Mouse (Mus musculus) myocyte (in vitro differentiated cells): ENCODE data around the gene Inka1.
"Not testable (repeated sequence)": the region's sequence is repeated elsewhere in the genome, so short reads cannot be mapped to it uniquely, and the experiment has no call there.

Source experiments
- MAX ChIP-seq: IDR thresholded peaks from one replicate; pipeline ENCODE4 v1.6.1; 2011; ENCODE audit warnings: low read depth, mild to moderate bottlenecking, control low read depth
- MYOG ChIP-seq, 3 experiments: IDR thresholded peaks; one replicate each; pipeline ENCODE4 v1.6.1; 2011; ENCODE audit warnings: control low read depth in 2 of 3, low read depth in 2 of 3, mild to moderate bottlenecking in 2 of 3; ENCODE audit not compliant: insufficient read length in 2 of 3, control insufficient read depth in 1 of 3, insufficient read depth in 1 of 3
- POLR2A ChIP-seq: IDR thresholded peaks from one replicate; pipeline ENCODE4 v1.6.1; 2011; ENCODE audit warnings: low read depth, mild to moderate bottlenecking, control low read depth, moderate library complexity; ENCODE audit not compliant: insufficient read length
- USF1 ChIP-seq: IDR thresholded peaks from one replicate; pipeline ENCODE4 v1.6.1; 2011; ENCODE audit warnings: low read depth, mild to moderate bottlenecking, control low read depth, moderate library complexity

DNA sequence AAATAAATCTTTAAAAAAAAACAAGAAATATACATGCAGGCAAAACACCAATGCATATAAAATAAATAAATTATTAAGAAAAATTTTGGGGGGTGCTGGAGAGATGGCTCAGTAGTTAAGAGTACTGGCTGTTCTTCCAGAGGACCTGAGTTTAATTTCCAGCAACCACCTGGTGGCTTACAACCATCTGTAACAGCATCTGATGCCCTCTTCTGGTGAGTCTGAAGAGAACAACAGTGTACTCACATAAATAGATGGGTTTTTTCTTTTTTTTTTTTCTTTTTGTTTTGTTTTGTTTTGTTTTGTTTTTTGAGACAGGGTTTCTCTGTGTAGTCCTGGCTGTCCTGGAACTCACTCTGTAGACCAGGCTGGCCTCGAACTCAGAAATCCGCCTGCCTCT is 27.9 kb upstream of the Inka1 start:
- not testable (repeated sequence) for TF ChIP-seq MAX; POLR2A; USF1; MYOG (IDR thresholded peaks at IDR 0.05; ENCODE audit: control insufficient read depth in 1 of 3, insufficient read depth in 1 of 3, insufficient read length in 2 of 3, low read depth in 2 of 3)
